Mouse (Mus musculus) gastrocnemius, adult 2 months (tissue): ENCODE measurements around the gene Olfr1366. TPM values are rescaled to one million over a fixed set of nuclear protein-coding genes. Genes with fewer than 3 reads are reported as not detected.
A peak's percentile ranks its signal among the peaks of the same experiment; 100 is the strongest.
"Not testable (repeated sequence)": the region's sequence is repeated elsewhere in the genome, so short reads cannot be mapped to it uniquely, and the experiment has no call there.

Experiments used
- DNase-seq: peaks from one replicate; pipeline ENCODE4 v3.0.0; 2022
- H3K27ac ChIP-seq: fragments of 200-600 bp; 2 replicates; pipeline ENCODE4 v1.8.1; 2022; ENCODE audit warnings: mild to moderate bottlenecking
- H3K4me3 ChIP-seq: fragments of 200-600 bp; 2 replicates; pipeline ENCODE4 v1.8.1; 2022; ENCODE audit warnings: mild to moderate bottlenecking, moderate library complexity
- CTCF ChIP-seq: fragments of 200-600 bp; IDR thresholded peaks from 2 replicates; pipeline ENCODE4 v1.8.1; 2022; ENCODE audit warnings: antibody characterized with exemption, mild to moderate bottlenecking, moderate library complexity
- intact Hi-C: fragments of 180-260 bp; cut with DNase I; formaldehyde crosslinking; loops from one replicate; pipeline ENCODE4 v1.15.1; 2025
- long read RNA-seq, 2 experiments: library from polyadenylated mRNA; stranded (forward); transcript quantifications; one replicate each; pipeline ENCODE4 v2.0.0; 2021
- total RNA-seq, 2 experiments: library from RNA; stranded (reverse); gene quantifications; 2 replicates each; pipeline ENCODE4 v1.2.3; 2021

Gene Olfr1366
- total RNA-seq, result not detected
- long read RNA-seq, experiment 1, result 0 reads
- long read RNA-seq, experiment 2, result 0 reads

DNA sequence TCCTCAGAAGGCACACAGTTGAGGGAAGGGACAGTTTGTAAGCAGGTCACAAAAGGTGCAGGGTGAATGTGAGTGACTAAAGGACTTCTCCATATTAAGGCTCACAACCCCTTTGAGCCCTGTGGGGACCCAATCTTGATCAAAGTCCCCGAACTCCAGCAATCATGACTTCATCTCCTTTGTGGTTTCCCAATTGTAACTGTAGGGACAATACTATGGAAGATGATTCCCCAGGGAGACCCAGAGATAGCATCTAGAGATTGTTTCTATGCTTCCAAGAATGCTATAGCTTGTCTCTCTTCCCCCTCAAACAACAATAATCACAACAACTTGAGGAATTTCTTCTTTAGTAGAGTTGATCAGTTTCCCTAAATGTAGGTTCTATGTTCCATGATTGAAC lies at the start of gene Olfr1366:
TSS of gene Olfr1366 (minus strand) at position 101 of the 400 bp plus-strand sequence.
- TF ChIP-seq CTCF, result no peak

DNA sequence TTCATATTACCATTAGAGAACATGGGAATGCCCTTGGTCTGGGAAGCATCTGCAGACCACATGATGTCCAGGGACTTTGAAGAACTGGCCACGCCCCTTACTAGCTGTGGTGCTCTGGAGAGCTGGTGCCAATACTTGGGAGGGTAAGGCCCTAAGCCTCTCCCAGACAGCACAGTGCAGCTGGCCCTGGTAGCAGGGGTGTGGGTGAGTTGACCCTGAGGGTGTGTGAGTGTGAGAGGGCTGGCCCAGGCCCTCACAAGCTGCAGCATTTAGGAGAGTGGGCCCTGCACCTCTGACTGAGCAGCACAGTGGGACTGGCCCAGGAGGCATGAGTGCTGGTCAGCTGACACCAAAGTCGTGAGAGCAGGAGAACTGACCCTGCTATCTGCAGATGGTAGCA lies 49.0 kb upstream of the Olfr1366 start:
- Histone ChIP-seq H3K27ac (no peak overlapping the region), H3K4me3 (no peak overlapping the region)
- no peak for DNase-seq
- TF ChIP-seq CTCF, result no peak
- intact Hi-C loops, result no loop called here

More for the DNA sequence above, at the start of gene Olfr1366:
- intact Hi-C loops, result no loop called here
- Histone ChIP-seq H3K27ac (no peak within 1 kb of the TSS), H3K4me3 (no peak within 1 kb of the TSS)
- DNase-seq, result no peak

DNA sequence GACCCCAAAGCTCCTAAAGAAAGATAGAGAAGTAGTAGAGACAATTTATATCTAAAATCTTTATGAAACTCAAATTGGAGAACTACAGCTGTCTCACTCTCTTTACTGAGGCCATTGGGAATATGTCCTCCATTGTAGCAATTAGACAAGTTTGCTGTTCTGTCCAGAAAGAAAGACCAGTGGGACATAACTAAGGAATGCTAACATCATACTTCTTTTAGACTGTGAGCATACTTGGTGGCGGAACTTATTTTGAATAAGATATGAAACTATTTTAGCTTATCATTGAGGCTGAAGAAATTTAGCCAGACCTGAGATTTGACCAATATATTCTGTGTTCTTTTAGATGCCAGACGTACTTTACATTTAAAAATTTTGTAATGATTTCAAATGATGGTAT lies 39.1 kb upstream of the Olfr1366 start, which contains the start of gene Olfr1364:
TSS of gene Olfr1364 (minus strand) at position 101 of the 400 bp plus-strand sequence.
- DNase-seq, result no peak
- no peak within 1 kb of the TSS for H3K27ac ChIP-seq
- intact Hi-C loops, result no loop called here
- no peak within 1 kb of the TSS for H3K4me3 ChIP-seq
- TF ChIP-seq CTCF, result no peak

DNA sequence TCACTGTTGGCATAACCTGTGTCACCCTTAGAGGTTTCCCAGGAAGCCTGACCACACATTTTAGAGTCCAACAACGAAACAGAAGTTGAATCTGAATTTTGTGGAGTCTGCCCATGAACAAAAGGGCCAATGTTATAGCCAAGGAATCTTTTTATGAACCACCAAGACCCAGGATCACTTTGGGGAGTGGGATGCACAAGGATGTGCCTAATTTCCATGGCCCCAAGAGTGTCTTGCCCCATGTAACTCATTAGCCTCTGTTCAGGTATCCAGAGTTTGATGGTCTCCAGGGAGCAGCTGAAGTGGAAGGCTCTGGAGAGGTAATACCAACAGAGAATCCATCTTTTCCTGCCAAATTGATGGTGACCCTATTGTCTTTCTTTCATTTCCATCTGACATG lies 17.2 kb upstream of the Olfr1366 start, which contains the start of gene Olfr1535:
TSS of gene Olfr1535 (minus strand) at position 101 of the 400 bp plus-strand sequence.
- intact Hi-C loops, result no loop called here
- no peak for TF ChIP-seq CTCF
- Histone ChIP-seq H3K4me3 (no peak within 1 kb of the TSS), H3K27ac (no peak within 1 kb of the TSS)
- DNase-seq, result no peak

DNA sequence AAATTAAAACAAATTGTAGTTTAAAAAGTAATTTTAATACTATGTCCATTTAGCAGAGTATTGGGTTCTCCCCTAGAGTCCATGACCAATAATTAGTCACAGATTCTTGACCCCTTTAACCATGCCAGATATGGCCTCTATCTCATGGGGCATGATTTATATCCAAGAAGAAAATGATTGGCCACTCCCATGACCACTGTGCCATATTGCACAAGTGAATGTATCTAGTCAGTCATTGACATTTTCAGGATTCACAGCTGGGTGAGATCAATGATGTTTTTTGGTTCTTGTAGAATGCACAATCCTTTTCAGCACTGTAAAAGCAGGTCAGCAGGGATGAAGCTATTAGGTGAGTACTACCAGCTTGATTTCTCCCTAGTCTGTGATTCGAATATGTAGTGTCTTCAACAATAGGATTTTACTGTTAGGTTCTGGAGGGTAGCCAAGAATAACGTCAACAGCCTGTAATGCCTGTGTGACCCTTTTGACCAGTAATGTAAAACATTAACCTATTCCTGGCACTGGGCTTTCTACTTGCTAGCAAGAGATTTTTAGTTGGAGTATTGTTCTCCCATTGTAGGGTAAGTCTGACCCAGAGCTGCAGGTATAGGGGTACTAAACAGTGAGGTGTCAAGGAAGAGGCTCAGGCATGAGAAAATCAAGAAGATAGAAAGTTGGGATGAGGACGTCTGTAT lies 8.0 kb upstream of the Olfr1366 start:
- H3K27ac ChIP-seq, result no peak overlapping the region
- intact Hi-C loops, result no loop called here
- TF ChIP-seq CTCF, result no peak
- H3K4me3 ChIP-seq, result no peak overlapping the region
- no peak for DNase-seq

DNA sequence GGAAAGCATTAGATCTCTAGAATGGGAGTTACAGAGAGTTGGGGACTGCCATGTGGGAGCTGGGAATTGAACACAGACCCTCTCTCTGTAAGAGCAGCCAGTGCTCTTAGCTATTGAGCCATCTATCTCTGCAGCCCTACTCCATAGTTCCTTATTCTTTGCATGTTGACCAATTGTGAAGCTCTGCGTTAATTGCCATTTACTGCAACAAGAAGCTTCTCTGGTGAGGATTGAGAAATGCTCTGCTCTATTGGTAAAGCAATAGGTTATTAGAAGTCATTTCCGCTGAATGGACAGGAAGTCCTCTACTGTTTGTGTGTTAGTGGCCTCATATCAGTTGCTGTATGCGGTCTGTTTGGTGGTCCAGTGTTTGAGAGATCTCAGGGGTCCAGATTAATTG lies 6.9 kb upstream of the Olfr1366 start:
- no peak for DNase-seq

DNA sequence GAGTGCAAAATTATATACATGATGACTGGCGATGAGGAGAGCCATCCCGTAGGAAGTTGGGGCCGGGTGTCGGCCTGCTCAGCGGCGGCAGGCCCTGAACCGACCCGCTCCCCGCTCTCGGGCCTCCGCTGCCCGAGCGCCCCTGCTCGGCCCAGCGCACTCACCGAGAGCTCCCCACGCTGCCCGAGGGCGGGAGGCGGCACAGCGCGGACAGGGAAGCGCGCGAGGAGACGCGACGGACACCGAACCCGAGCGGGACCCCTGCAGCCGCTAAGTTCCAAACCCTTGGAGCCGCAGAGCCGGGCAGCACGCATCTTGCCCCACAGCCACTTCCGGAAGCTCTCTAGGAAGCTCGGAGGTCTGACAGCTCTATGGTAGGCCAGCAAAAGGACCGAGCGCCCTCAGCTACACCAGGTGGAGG lies 11.8 kb downstream of the Olfr1366 start, which contains the start of gene Zkscan8:
TSS of gene Zkscan8 (minus strand) at position 340 of the 421 bp plus-strand sequence.
- peak within 1 kb of the TSS; percentile 95 for H3K27ac ChIP-seq
- peak; percentile 92 for DNase-seq
- H3K4me3 ChIP-seq, result peak within 1 kb of the TSS; percentile 99
- intact Hi-C loops, result loop anchor here (2.0 to 10.0 kb wide), 4 partner anchors 24 to 168 kb away; partner anchors contain the start of genes Gm10065, Zkscan4 and Zscan12
- no peak; the same call in 1 of the 2 replicates for TF ChIP-seq CTCF

More for the DNA sequence above, 6.9 kb upstream of the Olfr1366 start:
- Histone ChIP-seq H3K4me3 (no peak overlapping the region), H3K27ac (no peak overlapping the region)
- TF ChIP-seq CTCF, result no peak
- intact Hi-C loops, result no loop called here

DNA sequence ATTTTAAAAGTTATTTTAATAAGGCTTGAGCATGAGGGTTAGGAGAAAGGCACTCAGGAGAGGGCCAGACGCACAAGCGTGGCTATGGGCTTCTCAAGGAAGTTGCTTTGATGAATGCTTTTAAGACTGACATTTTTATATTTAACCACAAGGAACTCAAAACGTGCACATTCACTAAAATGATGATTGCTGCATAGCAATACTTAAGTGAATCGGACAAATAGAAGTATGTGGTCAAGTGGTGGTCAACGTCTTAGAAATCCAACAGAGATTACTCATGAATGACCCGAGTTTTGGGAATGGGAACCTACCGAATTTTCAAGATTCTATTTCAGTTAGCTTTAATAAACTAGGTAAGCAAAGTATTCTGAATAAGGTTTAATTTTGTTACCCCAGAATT lies 12.5 kb downstream of the Olfr1366 start:
- no peak for DNase-seq

DNA sequence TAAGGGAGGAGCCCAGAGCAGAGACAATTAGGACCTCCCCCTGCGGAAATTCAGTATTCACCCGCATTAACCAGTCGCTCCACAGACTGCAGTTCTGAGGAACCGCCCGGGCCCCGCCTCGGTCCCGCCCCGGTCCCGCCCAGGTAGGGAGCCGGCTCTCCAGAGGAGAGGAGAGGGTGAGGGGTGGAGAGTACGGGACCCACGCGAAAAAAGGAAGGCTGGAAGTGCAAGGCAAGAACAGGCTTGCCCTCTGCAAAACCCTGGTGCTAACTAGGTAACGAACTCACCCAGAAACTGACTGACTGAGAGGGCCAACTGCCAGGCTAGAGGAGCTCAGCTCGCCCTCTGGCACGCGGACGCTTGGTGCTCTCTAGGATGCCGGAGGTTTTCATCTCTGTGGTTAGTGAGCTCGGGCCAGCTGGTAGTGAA lies 36.4 kb downstream of the Olfr1366 start:
- peak; percentile 88 for DNase-seq
- intact Hi-C loops, result loop anchor here (1.0 to 2.0 kb wide), 3 partner anchors 25 to 103 kb away; partner anchors contain the start of genes Zkscan3 and Zkscan8
- no peak for TF ChIP-seq CTCF
- Histone ChIP-seq H3K27ac (peak overlapping the region; percentile 93), H3K4me3 (peak overlapping the region; percentile 80)

More for the DNA sequence above, 12.5 kb downstream of the Olfr1366 start:
- intact Hi-C loops, result loop anchor here (2.0 to 10.0 kb wide), 4 partner anchors 23 to 167 kb away; partner anchors contain the start of genes Gm10065, Zkscan4 and Zscan12
- TF ChIP-seq CTCF, result no peak
- H3K4me3 ChIP-seq, result peak overlapping the region; percentile 99
- H3K27ac ChIP-seq, result peak overlapping the region; percentile 95; the same call in 1 of the 2 replicates

DNA sequence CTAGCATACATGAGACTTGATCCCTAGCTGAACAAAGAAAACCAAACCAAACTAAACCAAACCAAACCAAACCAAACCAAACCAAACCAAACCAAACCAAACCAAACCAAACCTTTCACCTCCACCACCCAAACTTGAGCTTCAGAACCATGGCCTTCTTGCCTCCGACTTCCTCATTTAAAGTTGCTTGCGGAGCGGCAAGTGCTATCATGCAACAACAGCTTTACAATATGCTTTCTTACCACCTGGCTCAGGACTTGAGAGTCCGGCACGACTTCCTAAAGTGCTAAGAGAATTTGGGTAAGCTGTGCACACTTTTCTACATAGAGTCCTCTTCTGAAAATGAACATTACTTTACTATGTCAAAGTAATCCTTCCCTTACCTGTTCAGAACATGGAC lies 40.3 kb downstream of the Olfr1366 start:
- no peak overlapping the region for H3K27ac ChIP-seq
- no peak for TF ChIP-seq CTCF
- intact Hi-C loops, result no loop called here
- no peak for DNase-seq
- no peak overlapping the region for H3K4me3 ChIP-seq

DNA sequence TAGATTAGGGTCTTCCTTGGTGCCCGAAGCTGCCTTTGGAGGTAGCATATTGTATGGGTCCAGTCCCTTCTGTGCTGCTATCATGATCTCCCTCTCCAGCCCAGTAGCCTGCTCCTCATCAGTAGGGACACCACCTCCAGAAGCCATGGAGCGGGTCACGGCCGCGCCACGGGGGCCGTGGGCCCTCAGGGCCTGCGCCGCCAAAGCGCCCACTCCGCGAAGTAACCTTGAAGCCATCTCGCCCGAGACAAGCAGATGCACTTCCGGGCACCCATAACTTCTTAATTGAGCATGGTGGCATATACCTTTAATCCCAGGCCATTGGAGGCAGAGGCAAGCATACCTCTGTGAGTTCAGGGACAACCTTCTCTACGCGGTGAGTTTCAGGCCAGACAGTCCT lies 41.4 kb downstream of the Olfr1366 start, which contains the start of gene Gm11273:
TSS of gene Gm11273 (minus strand) at position 237 of the 400 bp plus-strand sequence.
- intact Hi-C loops, DNase-seq, H3K27ac ChIP-seq, H3K4me3 ChIP-seq: not testable (repeated sequence)

DNA sequence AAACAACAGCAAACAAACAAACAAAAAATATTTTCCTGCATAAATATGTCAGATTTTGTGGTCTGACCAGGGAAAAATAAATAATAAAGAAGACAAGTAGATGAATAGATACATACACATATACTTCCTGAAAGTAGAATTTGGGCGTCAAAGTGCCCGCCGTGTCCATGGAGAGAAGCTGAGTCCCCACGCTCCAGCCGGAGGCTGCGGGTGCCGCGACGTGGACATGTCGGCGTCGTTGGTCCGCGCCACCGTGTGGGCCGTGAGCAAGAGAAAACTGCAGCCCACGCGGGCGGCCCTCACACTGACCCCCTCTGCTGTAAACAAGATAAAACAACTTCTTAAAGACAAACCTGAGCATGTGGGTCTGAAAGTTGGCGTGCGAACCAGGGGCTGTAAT lies 47.5 kb downstream of the Olfr1366 start, which contains the start of gene AK157302:
TSS of gene AK157302 (plus strand) at position 144 of the 400 bp plus-strand sequence.
- H3K27ac ChIP-seq, result peak within 1 kb of the TSS; percentile 63
- intact Hi-C loops, result no loop called here
- DNase-seq, result peak; percentile 50
- TF ChIP-seq CTCF, result no peak
- H3K4me3 ChIP-seq, result peak within 1 kb of the TSS; percentile 51

DNA sequence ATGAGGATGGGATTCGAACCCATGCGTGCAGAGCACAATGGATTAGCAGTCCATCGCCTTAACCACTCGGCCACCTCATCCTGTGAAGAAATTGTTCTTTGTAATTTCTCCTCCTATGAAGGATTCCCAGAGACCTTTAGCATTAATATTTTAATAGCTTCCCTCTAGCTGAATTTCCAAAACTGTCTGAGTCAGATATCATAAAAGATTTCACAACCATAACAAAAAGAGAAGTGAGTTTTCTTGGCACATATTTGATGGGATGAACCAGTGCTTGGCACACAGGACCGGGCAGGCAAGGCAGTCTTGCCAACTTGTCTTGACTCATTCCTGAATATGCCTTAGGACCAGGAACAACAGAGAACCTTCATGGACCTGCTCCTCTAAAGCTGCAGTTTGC lies 49.8 kb downstream of the Olfr1366 start:
- intact Hi-C loops, result no loop called here

More for the DNA sequence above, 49.8 kb downstream of the Olfr1366 start:
- DNase-seq, result no peak
- Histone ChIP-seq H3K4me3 (no peak overlapping the region), H3K27ac (no peak overlapping the region)
- TF ChIP-seq CTCF, result no peak
